Mouse (Mus musculus): ENCODE measurements around the gene Stx11. TPM values are rescaled to one million over a fixed set of nuclear protein-coding genes. Genes with fewer than 3 reads are reported as not detected.

The Stx11 gene
- polyA plus RNA-seq, 1 experiment from 2014 or later: 12.5 TPM

DNA sequence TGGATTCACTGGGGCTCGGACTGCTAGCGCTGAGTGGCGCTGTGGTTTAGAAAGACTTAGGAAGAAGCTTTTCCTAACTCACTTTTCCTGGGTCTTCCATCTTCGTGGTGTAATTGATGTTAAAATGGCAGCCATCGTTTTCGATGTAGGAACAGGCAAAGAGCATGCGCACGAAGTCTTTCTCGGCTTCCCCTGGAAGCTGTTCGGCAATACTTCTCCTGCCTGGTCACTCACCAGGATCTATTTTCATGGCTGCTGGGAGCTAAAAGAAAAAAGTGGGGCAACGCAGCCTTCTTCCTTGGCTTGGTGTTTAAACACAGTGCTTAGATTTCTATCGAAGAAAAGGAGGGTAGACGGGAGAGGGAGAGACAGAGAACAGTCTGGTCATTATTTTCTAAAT lies 52.6 kb downstream of the Stx11 start:
- 77% methylated on average over 13 of the region's 13 CpGs for WGBS (ENCODE audit: insufficient replicate concordance)
- no peak overlapping the region for H3K4me3 ChIP-seq (replicated peaks)
- no peak for DNase-seq
- H3K9me3 ChIP-seq (replicated peaks): no peaks in the 10 kb centered on the region
- H3K4me1 ChIP-seq (replicated peaks): peaks cover 3% of the 10 kb centered on the region; the same call in 1 of the 2 replicates
- no peak overlapping the region for H3K27ac ChIP-seq
- H3K4me2 ChIP-seq: no peak overlapping the region; the same call in 1 of the 2 replicates
- no peaks in the 10 kb centered on the region for H3K27me3 ChIP-seq
- ATAC-seq (ENCODE audit: low read depth): no peak
- H3K9ac ChIP-seq: no peak overlapping the region
- H3K36me3 ChIP-seq: no peaks in the 10 kb centered on the region

DNA sequence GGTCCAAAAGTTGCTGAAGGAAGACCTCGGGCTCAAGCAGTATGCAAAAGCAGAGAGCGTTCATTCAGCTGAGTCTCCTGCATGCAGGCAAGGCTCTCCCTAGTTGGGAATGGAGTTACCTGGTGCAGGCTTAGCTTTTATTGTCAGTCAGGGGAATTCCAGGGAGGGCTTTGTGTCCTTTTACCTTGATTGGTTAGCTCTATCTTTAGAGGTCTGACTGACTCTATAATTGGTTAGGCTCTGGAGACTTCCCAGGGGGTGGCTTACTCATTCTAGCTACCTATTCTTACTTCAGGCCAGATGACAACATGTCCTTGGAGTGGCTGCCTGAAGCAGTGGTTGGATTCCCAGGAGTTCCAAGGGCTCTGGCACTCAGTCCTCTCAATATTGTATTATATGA lies 54.2 kb downstream of the Stx11 start:
- Histone ChIP-seq H3K4me1 (replicated peaks) (peaks cover 3% of the 10 kb centered on the region; the same call in 1 of the 2 replicates), H3K27me3 (no peaks in the 10 kb centered on the region), H3K9ac (no peak overlapping the region), H3K9me3 (replicated peaks) (no peaks in the 10 kb centered on the region), H3K36me3 (no peaks in the 10 kb centered on the region), H3K4me2 (no peak overlapping the region), H3K4me3 (replicated peaks) (no peak overlapping the region), H3K27ac (no peak overlapping the region)
- DNase-seq (no peak), ATAC-seq (ENCODE audit: low read depth) (no peak)
- WGBS (ENCODE audit: insufficient replicate concordance): 75% methylated on average over 2 of the region's 2 CpGs

DNA sequence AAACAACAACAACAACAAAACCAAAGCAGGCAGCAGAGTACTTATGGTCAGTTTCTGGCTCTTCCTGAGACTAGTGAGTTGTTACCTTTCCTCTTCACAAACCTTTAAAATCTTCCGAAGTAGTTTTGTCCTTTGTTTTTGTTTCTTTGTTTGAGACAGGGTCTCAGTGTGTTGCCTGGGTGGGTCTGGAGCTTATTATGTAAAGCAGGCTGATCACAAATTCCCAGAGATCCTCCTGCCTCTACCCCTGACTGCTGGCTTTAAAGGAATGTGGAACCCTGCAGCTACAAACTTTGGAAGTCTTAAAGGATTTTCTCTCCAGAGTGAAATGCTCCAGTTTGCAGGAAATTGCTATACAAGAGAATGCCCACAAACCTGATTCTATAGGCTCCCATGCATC lies 54.9 kb downstream of the Stx11 start:
- Histone ChIP-seq H3K27ac (no peak overlapping the region), H3K9me3 (replicated peaks) (no peaks in the 10 kb centered on the region), H3K9ac (no peak overlapping the region), H3K4me3 (replicated peaks) (no peak overlapping the region), H3K4me2 (no peak overlapping the region), H3K4me1 (replicated peaks) (peaks cover 3% of the 10 kb centered on the region; the same call in 1 of the 2 replicates), H3K36me3 (no peaks in the 10 kb centered on the region), H3K27me3 (no peaks in the 10 kb centered on the region)
- DNase-seq: no peak
- no peak for ATAC-seq (ENCODE audit: low read depth)
- 67% methylated on average over 1 of the region's 1 CpGs for WGBS (ENCODE audit: insufficient replicate concordance)

DNA sequence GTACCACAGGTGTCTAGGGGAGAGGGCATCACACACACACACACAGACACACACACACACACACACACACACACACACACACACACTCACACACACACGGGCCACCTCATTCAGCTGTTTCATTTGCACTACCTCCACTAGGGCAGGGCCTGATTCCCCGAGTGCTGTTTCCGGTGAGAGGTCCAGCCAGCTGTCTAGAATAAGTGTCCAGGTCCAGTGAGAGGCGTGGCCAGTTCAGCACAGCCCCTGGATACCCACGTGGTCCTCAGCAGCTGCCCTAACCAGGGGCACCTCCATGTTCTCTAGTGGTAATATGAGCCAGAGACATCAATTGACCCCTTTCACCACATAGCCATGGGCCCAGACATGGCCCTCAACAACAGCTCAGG lies 60.0 kb downstream of the Stx11 start:
- Histone ChIP-seq H3K9ac (no peak overlapping the region), H3K4me3 (replicated peaks) (no peak overlapping the region), H3K4me2 (no peak overlapping the region), H3K9me3 (replicated peaks) (no peaks in the 10 kb centered on the region), H3K4me1 (replicated peaks) (no peaks in the 10 kb centered on the region), H3K27ac (no peak overlapping the region), H3K36me3 (no peaks in the 10 kb centered on the region), H3K27me3 (no peaks in the 10 kb centered on the region)
- 61% methylated on average over 5 of the region's 5 CpGs for WGBS (ENCODE audit: insufficient replicate concordance)
- no peak for DNase-seq
- ATAC-seq (ENCODE audit: low read depth): no peak

DNA sequence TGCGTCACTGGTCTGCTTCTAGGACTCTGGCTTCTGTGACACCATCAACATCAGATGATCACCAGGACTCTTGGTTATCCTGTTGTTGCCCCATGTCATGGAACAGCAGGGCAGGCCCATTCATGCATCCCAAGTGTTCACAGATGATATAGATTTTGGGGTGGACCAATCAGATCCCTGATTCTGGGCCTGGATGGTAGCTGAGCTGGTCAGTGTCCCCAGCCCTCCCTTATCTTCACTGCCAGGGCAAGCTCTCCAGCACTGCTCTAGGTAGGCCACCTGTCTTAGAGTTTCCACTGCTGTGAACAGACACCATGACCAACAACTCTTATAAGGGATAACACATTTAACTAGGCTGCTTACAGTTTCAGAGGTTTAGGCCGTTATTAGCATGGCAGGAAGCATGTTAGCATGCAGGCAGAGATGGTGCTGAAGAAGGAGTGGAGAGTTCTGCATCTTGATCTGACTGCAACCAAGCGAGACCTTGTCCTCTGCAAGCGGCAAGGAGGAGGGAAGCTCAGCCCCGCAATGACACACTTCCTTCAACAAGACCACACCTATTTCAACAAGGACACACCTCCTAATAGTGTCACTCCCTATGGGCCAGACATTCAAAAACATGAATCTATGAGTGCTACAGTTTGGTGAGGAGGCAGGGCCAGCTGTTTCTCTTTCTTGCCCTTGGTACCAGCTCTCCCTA lies 60.5 kb downstream of the Stx11 start:
- ATAC-seq (ENCODE audit: low read depth): no peak

DNA sequence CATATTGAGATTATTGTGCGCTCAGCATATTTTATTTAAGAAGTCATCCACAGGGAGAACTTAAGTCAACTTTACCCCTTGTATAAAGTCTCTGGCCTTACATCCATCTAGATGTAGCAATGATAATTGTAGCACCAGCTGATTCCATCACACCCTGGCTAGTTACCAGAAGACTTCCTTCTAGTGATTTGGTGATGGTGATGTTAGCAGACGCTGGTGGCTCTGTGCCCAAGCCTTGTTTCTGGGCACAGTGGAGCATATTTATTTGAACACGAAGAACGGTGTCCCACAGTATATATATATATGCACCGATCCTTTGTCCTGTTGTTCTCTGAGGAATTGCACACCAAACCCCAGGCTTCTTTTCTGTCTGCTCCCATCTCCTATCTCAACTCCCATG lies 64.2 kb downstream of the Stx11 start:
- ATAC-seq (ENCODE audit: low read depth) (no peak), DNase-seq (no peak)
- Histone ChIP-seq H3K27ac (no peak overlapping the region), H3K4me2 (no peak overlapping the region), H3K4me3 (replicated peaks) (no peak overlapping the region), H3K4me1 (replicated peaks) (no peaks in the 10 kb centered on the region), H3K27me3 (no peaks in the 10 kb centered on the region), H3K36me3 (no peaks in the 10 kb centered on the region), H3K9ac (no peak overlapping the region), H3K9me3 (replicated peaks) (no peaks in the 10 kb centered on the region)
- WGBS (ENCODE audit: insufficient replicate concordance): 77% methylated on average over 5 of the region's 5 CpGs

More for the DNA sequence above, 60.5 kb downstream of the Stx11 start:
- no peak for DNase-seq
- Histone ChIP-seq H3K36me3 (no peaks in the 10 kb centered on the region), H3K9me3 (replicated peaks) (no peaks in the 10 kb centered on the region), H3K27ac (no peak overlapping the region), H3K9ac (no peak overlapping the region), H3K27me3 (no peaks in the 10 kb centered on the region), H3K4me1 (replicated peaks) (no peaks in the 10 kb centered on the region), H3K4me2 (no peak overlapping the region), H3K4me3 (replicated peaks) (no peak overlapping the region)
- WGBS (ENCODE audit: insufficient replicate concordance): 50% methylated on average over 5 of the region's 5 CpGs

DNA sequence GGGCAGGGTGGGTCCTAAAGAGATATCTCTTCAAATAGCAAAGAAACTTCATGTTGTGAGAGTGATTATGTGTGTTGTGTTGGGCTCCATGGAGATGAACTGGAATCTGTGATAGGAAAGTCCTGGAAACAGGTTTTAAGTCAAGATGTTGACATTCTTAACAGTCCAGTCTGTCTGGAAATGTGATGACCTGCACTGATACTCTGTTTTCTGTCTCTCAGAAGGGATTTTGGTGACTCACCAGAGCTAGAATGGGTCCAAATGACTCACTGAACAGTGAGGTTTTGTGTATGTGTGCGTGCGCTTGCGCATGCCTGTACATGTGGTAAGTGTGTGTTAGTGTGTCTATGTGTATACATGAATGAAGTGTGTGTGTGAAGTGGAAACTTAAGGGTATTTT lies 70.8 kb downstream of the Stx11 start:
- H3K36me3 ChIP-seq: no peaks in the 10 kb centered on the region
- no peak for ATAC-seq (ENCODE audit: low read depth)
- no peak overlapping the region for H3K9ac ChIP-seq
- DNase-seq: no peak
- no peaks in the 10 kb centered on the region for H3K27me3 ChIP-seq
- 85% methylated on average over 3 of the region's 3 CpGs for WGBS (ENCODE audit: insufficient replicate concordance)
- H3K9me3 ChIP-seq (replicated peaks): no peaks in the 10 kb centered on the region
- H3K4me3 ChIP-seq (replicated peaks): no peak overlapping the region
- H3K4me1 ChIP-seq (replicated peaks): no peaks in the 10 kb centered on the region
- no peak overlapping the region for H3K4me2 ChIP-seq
- no peak overlapping the region for H3K27ac ChIP-seq

DNA sequence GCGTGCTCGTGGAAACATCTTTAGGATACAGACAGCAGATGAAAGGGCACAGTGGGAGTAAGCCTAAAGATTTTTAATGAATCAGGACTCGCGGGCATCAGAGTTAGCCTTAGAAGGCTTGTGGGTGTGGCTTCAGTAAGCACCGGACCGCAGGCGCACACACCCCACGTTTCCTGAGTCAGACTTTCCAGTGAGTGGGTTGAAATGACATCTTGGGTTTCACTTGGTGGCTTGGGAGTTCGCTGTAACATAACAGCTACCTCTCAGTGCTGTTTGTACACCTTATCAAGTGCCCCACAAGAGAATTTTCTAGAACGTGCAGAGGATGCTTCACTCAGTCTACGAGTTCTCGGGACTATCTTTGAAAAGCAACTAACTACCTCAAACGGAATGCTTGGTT lies 75.7 kb downstream of the Stx11 start:
- 58% methylated on average over 13 of the region's 13 CpGs for WGBS (ENCODE audit: insufficient replicate concordance)
- no peaks in the 10 kb centered on the region for H3K9me3 ChIP-seq (replicated peaks)
- DNase-seq: no peak
- no peak overlapping the region for H3K27ac ChIP-seq
- H3K36me3 ChIP-seq: no peaks in the 10 kb centered on the region
- H3K9ac ChIP-seq: no peak overlapping the region
- H3K4me2 ChIP-seq: no peak overlapping the region
- H3K4me1 ChIP-seq (replicated peaks): no peaks in the 10 kb centered on the region
- H3K27me3 ChIP-seq: no peaks in the 10 kb centered on the region
- no peak for ATAC-seq (ENCODE audit: low read depth)
- no peak overlapping the region for H3K4me3 ChIP-seq (replicated peaks)

Other genes with a start within 250 kb of the Stx11 start
- 9.2 and 9.7 TPM in 2 replicates for gene Utrn, start 94.9 kb downstream of the Stx11 start, polyA plus RNA-seq (2015; fragmentation: Nextera tagmentation; extraction: Ambion mirVana)
- 26.0 and 28.3 TPM in 2 replicates for gene Sf3b5, start 41.0 kb upstream of the Stx11 start, polyA plus RNA-seq (2015; fragmentation: Nextera tagmentation; extraction: Ambion mirVana)
- gene Plagl1, start 96.2 kb upstream of the Stx11 start, polyA plus RNA-seq (2015; fragmentation: Nextera tagmentation; extraction: Ambion mirVana): 26.6 and 31.7 TPM in 2 replicates
- gene Zc2hc1b, start 213.7 kb upstream of the Stx11 start, polyA plus RNA-seq (2015; fragmentation: Nextera tagmentation; extraction: Ambion mirVana): not detected in 2 replicates
- 54.5 and 57.5 TPM in 2 replicates for gene Ltv1, start 228.9 kb upstream of the Stx11 start, polyA plus RNA-seq (2015; fragmentation: Nextera tagmentation; extraction: Ambion mirVana)